Mouse (Mus musculus) lung, embryonic 14.5 days (tissue): Measurements from ENCODE around the gene Zbtb22. TPM values are rescaled to one million over a fixed set of nuclear protein-coding genes. Genes with fewer than 3 reads are reported as not detected.
"Not testable (repeated sequence)": the region's sequence is repeated elsewhere in the genome, so short reads cannot be mapped to it uniquely, and the experiment has no call there.

Experiments
- ATAC-seq: fragments of 200-750 bp; cut with Nextera tagmentation; 2 replicates; pipeline ENCODE4 v1.8.0; 2017; ENCODE audit warnings: mild to moderate bottlenecking, moderate TSS enrichment, moderate library complexity; ENCODE audit not compliant: insufficient read depth
- DNase-seq: peaks from one replicate; pipeline ENCODE4 v3.0.0-alpha.2; 2015
- H3K27ac ChIP-seq: fragments of 300-500 bp; sonication (generic); 2 replicates; pipeline ENCODE4 v1.5.1; 2014; ENCODE audit warnings: low read depth, mild to moderate bottlenecking, moderate library complexity
- H3K27me3 ChIP-seq: fragments of 300-500 bp; sonication (generic); 2 replicates; pipeline ENCODE4 v1.6.1; 2014; ENCODE audit warnings: low read length, control low read depth; ENCODE audit not compliant: insufficient read depth
- H3K36me3 ChIP-seq: fragments of 300-500 bp; sonication (generic); 2 replicates; pipeline ENCODE4 v1.6.1; 2014; ENCODE audit warnings: control low read depth; ENCODE audit not compliant: insufficient read depth
- H3K4me1 ChIP-seq: fragments of 300-500 bp; sonication (generic); 2 replicates; pipeline ENCODE4 v1.6.1; 2014; ENCODE audit warnings: antibody characterized with exemption, control low read depth; ENCODE audit not compliant: insufficient read depth
- H3K4me2 ChIP-seq: fragments of 300-500 bp; sonication (generic); 2 replicates; pipeline ENCODE4 v1.6.1; 2014; ENCODE audit warnings: mild to moderate bottlenecking
- H3K4me3 ChIP-seq: fragments of 300-500 bp; sonication (generic); 2 replicates; pipeline ENCODE4 v1.5.1; 2014; ENCODE audit warnings: low read depth, low read length
- H3K9ac ChIP-seq: fragments of 300-500 bp; sonication (generic); 2 replicates; pipeline ENCODE4 v1.6.1; 2014
- H3K9me3 ChIP-seq: fragments of 300-500 bp; sonication (generic); 2 replicates; pipeline ENCODE4 v1.6.1; 2016; ENCODE audit warnings: low read depth, low read length, control low read depth
- CTCF ChIP-seq: IDR thresholded peaks from 2 replicates; pipeline ENCODE4 v1.5.1; 2016; ENCODE audit warnings: antibody characterized with exemption, low read depth
- WGBS: fragments of 180-500 bp; shearing (Covaris S2); extraction: QIAGEN DNeasy Blood & Tissue Kit; methylation state at CpG from one replicate; pipeline ENCODE4 v1.1.7; 2014; 5-methylcytosine and 5-hydroxymethylcytosine counted together
- polyA plus RNA-seq: library from polyadenylated mRNA; unstranded; fragments of >200 nt; fragmentation: Nextera tagmentation; extraction: Ambion mirVana; gene quantifications from 2 replicates; pipeline ENCODE4 v1.2.1, GENCODE M21; 2014

The Zbtb22 gene
- 11.1 and 13.2 TPM in 2 replicates for polyA plus RNA-seq

- Histone ChIP-seq H3K27me3 (no peaks in the 10 kb centered on the region), H3K4me1 (peaks cover 5% of the 10 kb centered on the region), H3K4me2 (peak within 1 kb of the TSS; percentile 72), H3K36me3 (peaks cover 59% of the 10 kb centered on the region), H3K9ac (peak within 1 kb of the TSS; percentile 62), H3K4me3 (peak within 1 kb of the TSS; percentile 56), H3K9me3 (no peaks in the 10 kb centered on the region), H3K27ac (peak within 1 kb of the TSS; percentile 85)
- ATAC-seq: peak; percentile 91
- TF ChIP-seq CTCF: no peak
- whole genome bisulfite sequencing: under 1% methylated on average over 34 of the region's 34 CpGs
- peak; percentile 98 for DNase-seq
These were observed at the start of gene Zbtb22, which contains the start of gene Tapbp for GRCm38 (mm10) chr17:33915671-33916250. Gene Zbtb22 (plus strand): TSS chr17:33915904. Gene Tapbp (plus strand): TSS chr17:33915899.

- H3K4me2 ChIP-seq, H3K27ac ChIP-seq, H3K9ac ChIP-seq, H3K4me1 ChIP-seq, H3K9me3 ChIP-seq, H3K4me3 ChIP-seq, H3K27me3 ChIP-seq, DNase-seq, ATAC-seq: not testable (repeated sequence)
- 70% methylated on average over 2 of the region's 12 CpGs for WGBS
- H3K36me3 ChIP-seq: peaks cover 24% of the 10 kb centered on the region; the same call in 1 of the 2 replicates
These were observed 42.2 kb upstream of the Zbtb22 start, which contains the start of gene Gm7029 for GRCm38 (mm10) chr17:33873537-33873936. Gene Gm7029 (plus strand): TSS chr17:33873837.

GRCm38 (mm10) chr17:33874411-33874810 lies 41.3 kb upstream of the Zbtb22 start:
- DNase-seq: no peak
- 84% methylated on average over 11 of the region's 11 CpGs for WGBS

GRCm38 (mm10) chr17:33875797-33876196 lies 39.9 kb upstream of the Zbtb22 start:
- DNase-seq: peak; percentile 34
- WGBS: 79% methylated on average over 5 of the region's 5 CpGs
- not testable (repeated sequence) for H3K27me3 ChIP-seq, H3K9me3 ChIP-seq, H3K27ac ChIP-seq, H3K4me1 ChIP-seq, ATAC-seq, H3K9ac ChIP-seq, H3K4me3 ChIP-seq, H3K4me2 ChIP-seq
- peak; percentile 24; the same call in 1 of the 2 replicates for TF ChIP-seq CTCF
- peaks cover 41% of the 10 kb centered on the region for H3K36me3 ChIP-seq

More at GRCm38 (mm10) chr17:33874411-33874810, 41.3 kb upstream of the Zbtb22 start:
- Histone ChIP-seq H3K4me3 (no peak overlapping the region), H3K4me2 (no peak overlapping the region), H3K36me3 (peaks cover 32% of the 10 kb centered on the region), H3K9ac (no peak overlapping the region), H3K27ac (no peak overlapping the region), H3K9me3 (no peaks in the 10 kb centered on the region), H3K4me1 (no peaks in the 10 kb centered on the region), H3K27me3 (no peaks in the 10 kb centered on the region)
- TF ChIP-seq CTCF: no peak
- no peak for ATAC-seq

GRCm38 (mm10) chr17:33884320-33884719 lies 31.4 kb upstream of the Zbtb22 start:
- H3K27ac ChIP-seq, H3K4me2 ChIP-seq, DNase-seq, H3K4me1 ChIP-seq, H3K9me3 ChIP-seq, H3K27me3 ChIP-seq, H3K4me3 ChIP-seq, ATAC-seq, H3K9ac ChIP-seq: not testable (repeated sequence)
- 93% methylated on average over 9 of the region's 11 CpGs for WGBS
- peaks cover 47% of the 10 kb centered on the region for H3K36me3 ChIP-seq

- ATAC-seq, H3K27me3 ChIP-seq, H3K27ac ChIP-seq, H3K4me1 ChIP-seq, H3K4me3 ChIP-seq, H3K9ac ChIP-seq, DNase-seq, H3K9me3 ChIP-seq: not testable (repeated sequence)
- peaks cover 22% of the 10 kb centered on the region for H3K36me3 ChIP-seq
- 29% methylated on average over 2 of the region's 2 CpGs for WGBS
- peak overlapping the region; percentile 65; the same call in 1 of the 2 replicates for H3K4me2 ChIP-seq
These were observed 27.9 kb upstream of the Zbtb22 start for GRCm38 (mm10) chr17:33887802-33888201.

- not testable (repeated sequence) for ATAC-seq, H3K4me1 ChIP-seq, H3K9me3 ChIP-seq, DNase-seq, H3K27me3 ChIP-seq, H3K27ac ChIP-seq, H3K9ac ChIP-seq
- peaks cover 22% of the 10 kb centered on the region for H3K36me3 ChIP-seq
- H3K4me2 ChIP-seq: peak overlapping the region; percentile 65; the same call in 1 of the 2 replicates
- 0 out of 2 replicates have a peak overlapping the region, but pooled peaks have one; percentile 66 for H3K4me3 ChIP-seq
These were observed 27.5 kb upstream of the Zbtb22 start for GRCm38 (mm10) chr17:33888230-33888629.

GRCm38 (mm10) chr17:33889941-33890532 lies 25.7 kb upstream of the Zbtb22 start:
- H3K4me2 ChIP-seq: peak overlapping the region; percentile 65
- H3K4me1 ChIP-seq, H3K9me3 ChIP-seq, DNase-seq, ATAC-seq, H3K27me3 ChIP-seq: not testable (repeated sequence)
- peak overlapping the region; percentile 66 for H3K4me3 ChIP-seq
- WGBS: 0% methylated on average over 44 of the region's 44 CpGs
- 0 out of 2 replicates have a peak, but pooled peaks cover 12% of the 10 kb centered on the region for H3K36me3 ChIP-seq
- peak overlapping the region; percentile 63; the same call in 1 of the 2 replicates for H3K27ac ChIP-seq
- peak overlapping the region; percentile 72 for H3K9ac ChIP-seq
